Mouse (Mus musculus): ENCODE data around the gene Polr1a. TPM values are rescaled to one million over a fixed set of nuclear protein-coding genes. Genes with fewer than 3 reads are reported as not detected.

Polr1a gene
- polyA plus RNA-seq (2012; rRNA removed), result 15.0 and 15.9 TPM in 2 replicates

DNA sequence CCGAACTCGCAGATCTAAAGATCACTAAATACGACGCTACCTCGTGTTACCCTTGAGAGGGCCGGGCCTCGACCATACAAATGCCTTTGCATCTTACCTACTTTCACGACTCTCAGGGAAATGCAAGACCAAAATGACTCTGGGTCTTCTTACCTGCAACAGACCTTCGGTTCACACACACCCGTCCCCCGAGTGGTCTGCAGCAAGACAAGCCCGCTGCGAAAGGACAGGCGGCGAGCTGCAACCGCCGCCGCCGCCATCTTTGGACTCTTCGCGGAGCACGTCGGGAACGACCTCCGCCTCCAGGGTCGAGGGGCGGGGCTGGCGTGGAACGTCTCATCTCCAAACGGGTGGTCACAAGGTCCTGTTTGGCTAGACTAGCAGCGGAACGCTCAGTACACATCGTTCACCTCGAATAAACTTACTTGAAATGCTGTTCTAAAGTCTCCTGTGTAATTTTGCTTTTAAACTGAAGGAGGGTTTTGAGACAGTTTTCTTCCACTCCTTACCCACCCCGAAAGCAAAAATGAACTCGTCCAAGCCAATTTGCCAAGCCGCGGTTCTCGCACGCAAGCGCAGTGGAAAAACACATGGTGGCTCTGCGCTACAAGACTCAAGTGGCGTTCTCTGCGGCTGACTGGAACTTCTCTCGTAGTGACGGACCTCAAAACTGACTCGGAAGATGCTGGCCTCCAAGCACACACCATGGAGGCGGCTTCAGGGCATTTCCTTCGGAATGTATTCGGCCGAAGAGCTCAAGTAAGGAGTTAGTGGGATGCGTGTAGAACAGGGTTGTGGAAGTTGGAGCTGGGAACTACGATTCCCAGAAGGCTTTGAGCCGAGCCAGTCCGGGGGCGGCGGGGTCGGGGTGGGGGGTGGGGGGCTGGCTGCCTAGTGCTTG is at the start of gene Polr1a, which contains the start of gene Ptcd3:
Polr1a (plus strand) TSS at position 573 of the 901 bp plus-strand sequence.
Ptcd3 (minus strand) TSS at position 270 of the 901 bp plus-strand sequence.
- TF ChIP-seq CTCF (IDR thresholded peaks at IDR 0.05; ENCODE audit: control insufficient read depth, insufficient read depth, insufficient replicate concordance, low read depth, low read length) (0 out of 2 replicates have a peak, but pooled peaks have one; percentile 10), POLR2A (IDR thresholded peaks at IDR 0.05; ENCODE audit: control insufficient read depth, low read depth, low read length) (peak; percentile 88)
- H3K27ac ChIP-seq (ENCODE audit: control insufficient read depth, insufficient read depth, low read depth, low read length), result peak within 1 kb of the TSS; percentile 96
- H3K27me3 ChIP-seq (ENCODE audit: control insufficient read depth, insufficient read depth, low read length), result no peaks in the 10 kb centered on the region
- peak within 1 kb of the TSS; percentile 98 for H3K4me3 ChIP-seq (ENCODE audit: control insufficient read depth, low read depth, low read length)
- peaks cover 5% of the 10 kb centered on the region for H3K4me1 ChIP-seq (ENCODE audit: control insufficient read depth, insufficient read depth, low read length)
- H3K36me3 ChIP-seq (ENCODE audit: control insufficient read depth, insufficient read depth, low read length), result no peaks in the 10 kb centered on the region; the same call in 1 of the 2 replicates

DNA sequence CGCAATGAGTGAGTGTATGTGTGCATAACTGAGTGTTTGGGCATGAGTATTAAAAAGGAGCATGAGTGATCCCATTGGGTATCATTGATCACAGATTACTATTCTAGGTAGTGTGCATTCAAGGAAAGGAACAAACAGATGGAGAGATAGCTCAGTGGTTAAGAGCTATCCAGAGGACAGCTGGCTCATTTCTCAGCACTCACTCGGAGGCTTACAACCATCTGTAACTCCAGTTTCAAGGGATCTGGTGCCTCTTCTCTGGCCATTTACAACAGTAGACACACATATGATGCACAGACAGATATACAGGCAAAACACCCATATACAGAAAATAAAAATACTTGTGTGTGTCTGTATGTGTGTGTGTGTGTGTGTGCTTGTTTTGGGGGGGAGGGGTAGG is 41.1 kb upstream of the Polr1a start:
- no peak overlapping the region for H3K4me3 ChIP-seq (ENCODE audit: control insufficient read depth, low read depth, low read length)
- H3K27me3 ChIP-seq (ENCODE audit: control insufficient read depth, insufficient read depth, low read length), result no peaks in the 10 kb centered on the region
- no peak overlapping the region for H3K27ac ChIP-seq (ENCODE audit: control insufficient read depth, insufficient read depth, low read depth, low read length)
- no peak for TF ChIP-seq CTCF (IDR thresholded peaks at IDR 0.05; ENCODE audit: control insufficient read depth, insufficient read depth, insufficient replicate concordance, low read depth, low read length)
- H3K36me3 ChIP-seq (ENCODE audit: control insufficient read depth, insufficient read depth, low read length), result peaks cover 5% of the 10 kb centered on the region
- no peaks in the 10 kb centered on the region for H3K4me1 ChIP-seq (ENCODE audit: control insufficient read depth, insufficient read depth, low read length)

- H3K4me3 ChIP-seq (ENCODE audit: control insufficient read depth, low read depth, low read length), result no peak overlapping the region
- H3K27ac ChIP-seq (ENCODE audit: control insufficient read depth, insufficient read depth, low read depth, low read length), result no peak overlapping the region
- H3K36me3 ChIP-seq (ENCODE audit: control insufficient read depth, insufficient read depth, low read length), result peaks cover 6% of the 10 kb centered on the region
Measured at GRCm38 (mm10) chr6:71868809-71869208, 40.0 kb upstream of the Polr1a start.

GRCm38 (mm10) chr6:71871396-71871795 is 37.5 kb upstream of the Polr1a start:
- no peak overlapping the region for H3K4me3 ChIP-seq (ENCODE audit: control insufficient read depth, low read depth, low read length)
- H3K36me3 ChIP-seq (ENCODE audit: control insufficient read depth, insufficient read depth, low read length), result peaks cover 7% of the 10 kb centered on the region
- no peaks in the 10 kb centered on the region for H3K27me3 ChIP-seq (ENCODE audit: control insufficient read depth, insufficient read depth, low read length)
- TF ChIP-seq CTCF (IDR thresholded peaks at IDR 0.05; ENCODE audit: control insufficient read depth, insufficient read depth, insufficient replicate concordance, low read depth, low read length) (no peak), POLR2A (IDR thresholded peaks at IDR 0.05; ENCODE audit: control insufficient read depth, low read depth, low read length) (no peak)
- H3K4me1 ChIP-seq (ENCODE audit: control insufficient read depth, insufficient read depth, low read length), result no peaks in the 10 kb centered on the region
- no peak overlapping the region for H3K27ac ChIP-seq (ENCODE audit: control insufficient read depth, insufficient read depth, low read depth, low read length)

More at GRCm38 (mm10) chr6:71868809-71869208, 40.0 kb upstream of the Polr1a start:
- TF ChIP-seq POLR2A (IDR thresholded peaks at IDR 0.05; ENCODE audit: control insufficient read depth, low read depth, low read length) (no peak), CTCF (IDR thresholded peaks at IDR 0.05; ENCODE audit: control insufficient read depth, insufficient read depth, insufficient replicate concordance, low read depth, low read length) (no peak)
- no peaks in the 10 kb centered on the region for H3K4me1 ChIP-seq (ENCODE audit: control insufficient read depth, insufficient read depth, low read length)
- H3K27me3 ChIP-seq (ENCODE audit: control insufficient read depth, insufficient read depth, low read length), result no peaks in the 10 kb centered on the region

DNA sequence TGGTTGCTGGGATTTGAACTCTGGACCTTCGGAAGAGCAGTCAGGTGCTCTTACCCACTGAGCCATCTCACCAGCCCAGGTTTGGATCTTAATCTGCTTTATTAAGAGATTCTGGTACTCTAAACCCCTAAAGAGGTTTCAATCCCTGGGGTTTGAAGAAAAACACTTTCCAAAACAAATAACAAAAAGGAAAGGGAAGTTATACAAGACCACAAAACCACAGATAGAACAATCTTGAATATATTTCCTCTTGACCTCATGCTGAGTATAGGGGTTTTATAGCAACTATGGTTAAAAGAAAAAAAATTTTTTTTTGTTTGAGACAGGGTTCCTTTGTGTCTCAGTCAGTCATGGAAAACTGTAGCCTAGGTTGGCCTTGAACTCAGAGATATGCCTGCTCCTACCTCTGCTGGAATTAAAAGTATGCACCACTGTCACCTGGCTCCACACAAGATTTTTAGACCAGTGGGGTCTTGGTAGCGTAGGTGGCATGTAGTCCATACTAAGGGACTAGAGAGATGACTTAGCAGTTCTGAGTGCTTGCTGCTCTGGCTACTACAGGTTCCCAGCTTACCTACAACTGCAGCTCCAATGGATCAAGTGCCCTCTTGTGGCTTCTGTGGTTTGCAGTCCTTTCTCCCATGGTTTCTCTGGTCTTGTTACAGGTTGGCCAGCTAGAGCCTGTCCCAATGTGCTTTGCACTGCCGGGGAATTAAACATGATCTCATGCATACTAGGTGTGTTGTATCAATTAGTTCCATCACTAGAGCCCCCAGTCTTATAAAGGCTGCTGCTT is 30.7 kb upstream of the Polr1a start:
- Histone ChIP-seq H3K4me1 (ENCODE audit: control insufficient read depth, insufficient read depth, low read length) (no peaks in the 10 kb centered on the region), H3K27me3 (ENCODE audit: control insufficient read depth, insufficient read depth, low read length) (no peaks in the 10 kb centered on the region), H3K36me3 (ENCODE audit: control insufficient read depth, insufficient read depth, low read length) (peaks cover 2% of the 10 kb centered on the region), H3K27ac (ENCODE audit: control insufficient read depth, insufficient read depth, low read depth, low read length) (no peak overlapping the region), H3K4me3 (ENCODE audit: control insufficient read depth, low read depth, low read length) (no peak overlapping the region)
- TF ChIP-seq CTCF (IDR thresholded peaks at IDR 0.05; ENCODE audit: control insufficient read depth, insufficient read depth, insufficient replicate concordance, low read depth, low read length) (no peak), POLR2A (IDR thresholded peaks at IDR 0.05; ENCODE audit: control insufficient read depth, low read depth, low read length) (no peak)

DNA sequence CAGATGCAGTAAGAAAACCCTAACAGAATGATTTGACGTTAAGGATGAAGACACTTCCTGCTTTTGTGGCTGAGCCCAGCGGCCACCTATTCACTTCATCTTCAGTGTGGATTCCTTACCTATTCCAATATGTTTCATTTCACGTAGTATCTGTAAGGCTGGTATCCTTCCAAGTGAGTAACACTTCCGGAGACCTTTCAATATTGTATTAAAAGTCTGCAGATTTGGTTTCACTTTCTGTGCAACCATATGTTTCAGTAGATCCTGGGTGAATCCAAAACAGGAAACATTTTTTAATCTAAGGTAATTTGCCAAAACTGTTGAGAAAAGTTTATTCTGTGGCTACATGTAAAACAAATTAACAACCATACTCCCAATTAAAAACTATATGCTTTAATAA is 15.6 kb upstream of the Polr1a start:
- no peak overlapping the region for H3K4me3 ChIP-seq (ENCODE audit: control insufficient read depth, low read depth, low read length)
- H3K27me3 ChIP-seq (ENCODE audit: control insufficient read depth, insufficient read depth, low read length), result no peaks in the 10 kb centered on the region
- no peak for TF ChIP-seq POLR2A (IDR thresholded peaks at IDR 0.05; ENCODE audit: control insufficient read depth, low read depth, low read length)
- no peak for TF ChIP-seq CTCF (IDR thresholded peaks at IDR 0.05; ENCODE audit: control insufficient read depth, insufficient read depth, insufficient replicate concordance, low read depth, low read length)
- no peak overlapping the region for H3K27ac ChIP-seq (ENCODE audit: control insufficient read depth, insufficient read depth, low read depth, low read length)
- no peaks in the 10 kb centered on the region for H3K4me1 ChIP-seq (ENCODE audit: control insufficient read depth, insufficient read depth, low read length)
- H3K36me3 ChIP-seq (ENCODE audit: control insufficient read depth, insufficient read depth, low read length), result no peaks in the 10 kb centered on the region; the same call in none of the 2 replicates
